Mouse (Mus musculus) layer of hippocampus, adult 8-10 months (tissue): ENCODE results near the gene Hip1. TPM values are rescaled to one million over a fixed set of nuclear protein-coding genes. Genes with fewer than 3 reads are reported as not detected.
"Not testable (repeated sequence)": the region's sequence is repeated elsewhere in the genome, so short reads cannot be mapped to it uniquely, and the experiment has no call there.

Experiments used
- DNase-seq, 2 experiments: peaks; one replicate each; pipeline ENCODE4 v3.0.0; 2022; ENCODE audit warnings: low spot score in 2 of 2
- total RNA-seq, 4 experiments: library from RNA; stranded (reverse); gene quantifications; 2 replicates each; pipeline ENCODE4 v1.2.4; 2022

Gene Hip1
- total RNA-seq, 4 experiments from 2014 or later: 34.4 to 48.8 (median 44.9) TPM

GRCm38 (mm10) chr5:135493095-135493494 is 51.8 kb downstream of the Hip1 start:
- DNase-seq: no peak

DNA sequence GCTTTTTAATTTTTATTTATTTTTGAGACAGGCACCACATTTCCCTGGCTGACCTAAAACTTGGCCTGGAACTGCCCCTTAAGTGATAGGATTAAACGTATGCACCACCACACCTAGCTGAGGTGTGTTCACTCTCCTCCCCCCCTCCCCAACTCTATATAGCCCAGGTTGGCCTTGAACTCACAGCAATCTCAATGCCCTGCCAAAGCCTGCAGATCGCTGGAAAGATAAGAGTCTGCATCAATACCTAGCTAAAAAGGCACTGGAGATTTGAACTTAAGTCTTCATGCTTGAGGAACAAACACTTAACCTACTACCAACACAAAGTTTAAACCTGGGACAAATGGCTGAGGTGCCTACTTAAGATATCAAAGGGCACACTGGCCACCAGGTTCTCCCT is 52.8 kb downstream of the Hip1 start:
- DNase-seq: no peak

DNA sequence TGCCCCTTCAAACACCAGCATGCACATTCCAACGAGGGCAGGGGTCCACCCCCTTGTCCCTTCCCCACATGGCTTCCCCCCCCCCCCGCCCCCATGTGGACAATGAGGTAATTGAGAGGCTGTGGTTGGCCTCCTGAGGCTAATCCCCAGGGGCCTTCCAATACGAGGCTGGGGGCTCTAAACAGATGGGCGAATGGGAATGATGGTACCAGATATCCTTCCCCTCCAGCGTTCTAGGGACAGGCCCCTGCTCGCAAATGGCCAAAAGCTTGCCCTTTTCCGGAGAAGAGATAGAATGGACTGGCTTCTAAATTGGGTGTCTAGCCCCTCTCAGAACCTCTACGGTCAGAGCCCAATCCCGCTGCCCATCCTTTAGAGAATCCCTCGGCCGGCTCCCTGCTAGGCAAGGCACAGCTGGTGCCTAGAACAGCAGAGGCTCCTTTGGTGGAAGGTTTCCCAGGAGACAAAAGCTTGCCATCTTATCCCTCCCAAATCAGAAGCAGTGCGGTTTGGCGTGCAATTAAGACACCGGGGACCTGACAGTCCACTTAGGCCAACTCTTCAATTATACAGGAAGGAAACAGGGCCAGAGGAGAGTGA is 55.1 kb downstream of the Hip1 start:
- no peak for DNase-seq

DNA sequence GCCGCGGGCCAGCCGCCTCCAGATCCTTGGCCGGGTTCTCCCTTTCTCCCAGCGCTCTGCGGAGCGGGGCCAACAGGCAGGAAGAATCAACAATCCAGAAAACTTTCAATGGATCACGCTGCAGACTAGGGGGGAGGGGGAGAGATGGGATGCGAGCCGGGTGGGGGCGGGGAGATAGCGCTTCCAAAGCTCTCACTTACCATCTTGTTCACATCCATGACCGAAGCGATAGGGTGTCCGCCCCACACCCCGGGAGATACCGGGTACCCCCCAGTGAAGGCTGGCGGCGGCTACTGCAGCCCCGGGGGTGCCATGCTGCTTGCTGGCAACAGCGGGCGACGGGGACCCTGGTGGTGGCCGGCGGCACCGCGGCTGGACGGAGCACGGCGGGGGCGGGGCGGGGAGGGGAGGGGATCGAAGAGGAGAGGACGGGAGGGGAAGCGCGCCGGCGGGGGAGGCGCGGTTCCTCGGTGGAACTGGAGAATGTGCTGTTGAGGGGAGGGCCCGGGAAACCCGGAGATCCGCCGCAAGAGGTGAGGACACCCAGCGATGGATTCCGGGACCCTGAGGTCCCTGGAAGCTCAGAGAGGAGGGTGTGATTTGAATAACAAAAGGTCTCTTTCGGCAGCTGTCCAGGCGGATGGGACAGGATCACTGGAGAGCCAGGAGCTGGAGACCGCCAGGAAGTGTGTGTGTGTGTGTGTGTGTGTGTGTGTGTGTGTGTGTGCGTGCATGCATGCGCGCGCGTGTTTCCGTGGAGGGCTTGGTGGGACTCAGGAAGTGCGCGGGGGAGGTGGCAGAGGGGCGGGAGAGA is 55.8 kb downstream of the Hip1 start:
- DNase-seq: peak; percentile 49 to 72

- DNase-seq: no peak
Measured at GRCm38 (mm10) chr5:135488222-135488880, 56.6 kb downstream of the Hip1 start.

GRCm38 (mm10) chr5:135485289-135485688 is 59.6 kb downstream of the Hip1 start:
- no peak for DNase-seq

GRCm38 (mm10) chr5:135483865-135484264 is 61.1 kb downstream of the Hip1 start:
- not testable (repeated sequence) for DNase-seq

GRCm38 (mm10) chr5:135478877-135479600 is 65.9 kb downstream of the Hip1 start:
- DNase-seq: no peak

- DNase-seq: no peak
Measured at GRCm38 (mm10) chr5:135476199-135476598, 68.7 kb downstream of the Hip1 start.

DNA sequence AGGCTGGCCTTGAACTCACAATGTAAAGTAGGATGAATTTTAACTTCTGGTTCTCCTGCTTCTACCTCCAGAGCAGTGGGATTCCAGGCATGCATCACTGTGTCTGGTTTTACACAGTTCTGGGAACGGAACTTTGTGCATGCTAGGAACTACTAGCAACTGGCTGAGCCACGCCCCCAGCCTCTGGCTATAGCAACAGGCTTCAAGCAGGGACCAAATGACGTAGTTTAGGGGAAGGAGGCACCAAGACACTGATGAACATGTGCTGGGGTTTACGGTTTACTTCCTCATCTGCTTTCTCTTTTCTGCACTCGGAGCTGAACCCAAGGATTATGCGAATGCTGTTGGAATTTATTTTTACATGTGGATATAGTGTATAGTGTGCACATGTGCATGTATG is 72.5 kb downstream of the Hip1 start:
- DNase-seq: no peak

DNA sequence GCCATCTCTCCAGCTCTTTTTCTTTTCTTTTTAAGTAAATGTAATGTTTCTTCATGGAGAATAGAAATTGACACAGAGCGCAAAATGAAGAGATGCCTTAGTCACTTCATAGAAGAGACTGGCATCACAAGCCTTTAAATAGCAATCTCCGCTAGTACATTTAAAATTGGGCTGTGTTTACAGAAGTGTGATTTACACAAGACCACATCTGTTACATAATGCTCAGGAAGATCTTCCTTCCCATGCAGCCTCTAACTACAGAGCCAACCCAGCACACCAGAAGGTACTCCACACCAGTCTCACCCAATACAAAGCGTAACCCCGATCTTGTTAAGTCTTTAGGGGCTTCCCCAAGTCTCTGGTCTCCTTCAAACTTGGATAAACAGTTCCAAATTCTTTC is 73.2 kb downstream of the Hip1 start:
- DNase-seq: no peak

DNA sequence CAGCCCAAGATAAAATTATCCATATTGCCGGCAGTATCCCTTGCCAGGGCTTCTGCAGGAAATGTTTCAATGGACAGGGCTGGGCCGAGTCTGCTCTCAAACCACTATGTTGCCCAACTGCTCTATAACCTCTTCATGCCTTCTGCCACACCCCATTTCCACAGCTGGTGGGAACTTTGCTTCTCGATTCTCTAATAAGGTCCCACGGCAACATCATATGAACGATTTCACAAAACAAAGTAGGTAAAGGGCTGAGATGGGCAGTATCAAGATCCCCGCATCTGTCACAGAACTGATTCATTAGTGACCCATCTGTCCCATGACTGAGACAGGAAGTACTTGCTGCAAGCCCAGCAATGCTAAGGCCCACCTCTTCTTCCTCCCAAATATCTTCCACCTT is 76.6 kb downstream of the Hip1 start:
- DNase-seq: no peak

DNA sequence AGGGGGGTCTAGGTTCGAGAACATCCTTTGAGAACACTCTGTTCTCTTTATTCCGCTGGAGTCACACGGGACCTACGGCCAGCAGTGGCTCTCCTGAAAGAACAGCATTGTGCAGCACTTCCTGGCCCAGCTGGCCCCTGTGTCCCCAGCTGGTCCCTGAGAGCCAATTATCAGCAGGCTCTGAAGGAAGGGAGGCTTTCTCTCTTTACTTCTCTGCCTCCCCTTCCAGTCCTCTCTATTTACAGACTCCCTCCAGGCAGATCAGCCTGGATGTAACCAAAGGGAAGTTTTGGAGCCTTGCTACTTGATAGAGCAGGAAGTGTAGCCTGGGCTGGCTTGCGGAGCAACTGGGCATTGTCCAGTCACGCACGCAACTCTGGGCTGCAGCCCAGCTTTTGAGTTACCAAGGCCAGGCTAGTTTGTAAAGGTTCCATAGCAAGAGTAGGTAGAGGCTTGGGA is 79.1 kb downstream of the Hip1 start:
- DNase-seq: peak; percentile 32 to 36

DNA sequence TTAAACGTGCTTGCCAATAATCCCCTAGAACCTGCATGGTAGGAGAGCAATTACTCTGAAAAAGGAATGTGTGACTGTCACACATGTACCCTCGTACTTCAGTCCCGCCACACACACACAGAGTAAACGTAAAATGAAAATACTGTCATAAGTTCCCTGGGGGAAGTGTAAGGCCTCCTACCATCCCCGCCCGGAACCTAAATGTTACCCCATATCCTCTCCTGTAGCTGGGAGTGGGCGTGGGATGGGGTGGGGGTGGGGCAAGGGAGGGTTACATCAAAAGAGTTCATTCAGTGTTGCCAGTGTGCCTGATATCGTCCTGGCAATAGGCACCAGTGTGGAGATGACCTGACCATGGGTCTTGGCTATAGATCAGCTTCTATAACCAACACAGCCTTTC is 81.5 kb downstream of the Hip1 start:
- DNase-seq: no peak

DNA sequence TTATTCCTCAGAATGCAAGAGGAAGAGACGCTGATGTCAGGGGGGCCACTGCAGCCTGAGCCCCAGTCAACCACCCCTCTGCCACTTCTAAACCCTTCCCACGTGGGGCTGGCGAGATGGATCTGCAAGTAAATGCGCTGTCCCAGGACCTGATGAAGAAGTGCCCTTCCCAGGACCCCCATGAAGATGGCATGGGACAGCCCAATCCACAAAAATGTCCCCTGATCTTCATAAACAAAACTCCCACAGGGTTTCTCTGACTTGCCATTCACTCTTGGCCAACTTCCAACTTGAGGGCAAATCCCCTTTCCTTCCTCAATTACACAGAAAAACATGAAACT is 84.1 kb downstream of the Hip1 start:
- DNase-seq: no peak

- peak; percentile 69 to 70 for DNase-seq
Measured at GRCm38 (mm10) chr5:135460152-135460832, 84.6 kb downstream of the Hip1 start.

DNA sequence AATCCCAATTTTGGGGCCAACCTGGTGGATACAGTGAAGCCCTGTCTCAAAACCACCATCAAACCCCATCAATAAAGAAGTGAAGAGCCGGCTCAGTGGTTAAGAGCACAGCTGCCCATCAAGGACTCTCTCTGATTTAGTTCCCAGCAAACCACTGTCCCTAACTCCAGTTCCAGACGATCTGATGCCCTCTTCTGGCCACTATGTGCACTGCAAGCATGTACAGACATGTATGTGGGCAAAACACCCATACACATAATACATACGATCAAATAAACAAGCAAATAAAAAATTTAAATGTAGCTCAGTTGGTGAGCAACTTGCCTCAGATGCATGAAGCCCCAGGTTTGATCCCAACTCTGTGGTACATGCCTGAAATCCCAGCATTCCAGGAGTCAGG is 85.4 kb downstream of the Hip1 start:
- DNase-seq: peak in 1 of 2 experiments; percentile 31

DNA sequence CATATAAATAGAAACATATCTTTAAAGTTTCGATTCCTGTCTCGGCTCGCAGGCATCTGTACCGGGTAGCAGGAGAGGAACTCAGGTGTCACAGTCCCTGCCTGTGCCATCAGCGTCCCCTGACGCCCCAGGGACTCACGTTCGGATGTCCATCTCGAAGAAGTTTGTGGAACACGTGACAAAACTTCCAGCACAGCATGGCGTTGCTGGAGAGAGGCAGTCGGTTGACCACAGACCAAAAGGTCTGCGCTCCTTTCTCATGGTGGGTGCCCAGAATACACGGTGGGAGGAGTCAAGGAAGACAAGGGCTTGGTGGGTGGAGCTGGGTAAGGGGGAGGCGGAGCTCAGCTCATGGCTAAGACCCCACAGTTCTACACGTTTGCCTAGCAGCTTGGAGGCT is 87.0 kb downstream of the Hip1 start:
- no peak for DNase-seq

DNA sequence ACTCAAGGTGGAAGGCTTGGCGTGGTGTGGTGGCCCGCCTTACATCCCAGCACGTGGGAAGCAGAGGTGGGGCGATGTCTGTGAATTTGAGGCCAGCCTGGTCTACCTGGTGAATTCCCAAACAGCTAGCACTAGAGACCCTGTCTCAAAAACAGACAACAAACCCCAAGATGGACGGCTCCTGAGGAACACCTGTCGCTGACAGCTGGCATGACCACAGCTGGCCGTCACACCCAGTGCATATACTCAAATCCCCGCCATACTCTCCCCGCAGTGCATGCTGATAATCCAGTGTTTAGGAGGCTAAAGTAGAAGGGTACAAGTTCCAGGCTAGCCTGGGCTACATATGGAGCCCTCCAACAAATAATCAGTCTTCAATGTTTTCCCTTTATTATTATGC is 88.4 kb downstream of the Hip1 start:
- no peak for DNase-seq

DNA sequence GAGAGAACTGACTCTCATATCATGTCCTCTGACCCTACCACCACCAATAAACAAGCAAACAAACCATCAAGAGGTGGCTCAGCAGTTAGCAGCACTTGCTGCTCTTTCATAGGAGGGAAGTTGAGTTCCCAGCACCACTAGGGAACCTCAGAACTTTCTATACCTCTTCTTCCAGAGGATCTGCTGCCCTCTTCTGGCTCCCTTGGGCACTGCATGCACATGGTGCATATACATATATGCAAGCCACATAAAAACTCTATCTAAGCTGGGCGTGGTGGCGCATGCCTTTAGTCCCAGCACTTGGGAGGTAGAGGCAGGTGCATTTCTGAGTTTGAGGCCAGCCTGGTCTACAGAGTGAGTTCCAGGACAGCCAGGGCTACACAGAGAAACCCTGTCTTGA is 90.7 kb downstream of the Hip1 start:
- DNase-seq: no peak

GRCm38 (mm10) chr5:135451559-135451958 is 93.4 kb downstream of the Hip1 start:
- DNase-seq: not testable (repeated sequence)
